Mouse (Mus musculus): ENCODE measurements around the gene Dusp28. TPM values are rescaled to one million over a fixed set of nuclear protein-coding genes. Genes with fewer than 3 reads are reported as not detected.

Dusp28 gene
- polyA plus RNA-seq, 1 experiment = 12.7 TPM

DNA sequence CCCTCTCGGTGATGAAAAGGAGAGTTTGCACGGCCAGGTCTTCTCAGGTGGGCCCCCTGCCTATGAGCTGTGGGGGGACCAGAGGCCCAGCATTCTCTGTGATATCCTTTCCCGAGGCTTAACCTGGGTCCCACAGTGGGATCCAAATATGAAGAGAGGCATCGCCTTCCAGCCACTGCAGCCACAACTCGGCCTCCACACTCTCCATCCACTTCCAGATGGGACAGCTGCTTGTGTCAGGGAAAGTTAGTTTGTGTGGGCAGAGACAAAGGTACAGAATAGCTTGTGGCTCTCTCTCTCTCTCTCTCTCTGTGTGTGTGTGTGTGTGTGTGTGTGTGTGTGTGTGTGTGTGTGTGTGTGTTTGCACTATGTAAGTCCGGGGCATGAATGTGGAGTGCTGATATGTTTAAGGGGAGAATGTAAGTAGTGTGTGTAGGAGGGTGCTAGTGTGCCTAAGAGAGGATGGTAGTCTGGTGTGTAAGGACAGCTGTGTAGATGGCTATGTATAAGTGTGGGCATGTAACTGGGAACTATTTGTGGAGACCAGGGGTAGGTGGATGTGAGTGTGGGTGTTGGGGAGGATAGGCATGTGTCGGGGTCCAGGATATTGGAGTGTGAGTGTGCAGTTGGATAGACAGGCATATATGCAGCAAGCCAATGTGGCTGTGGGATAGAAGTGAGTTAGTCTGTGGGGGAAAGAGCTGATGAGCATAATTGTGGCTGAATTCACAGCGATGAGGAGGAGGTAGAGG, 31.2 kb upstream of the Dusp28 start:
- Histone ChIP-seq H3K27ac (ENCODE audit: insufficient read depth, low read length) (no peak overlapping the region), H3K27me3 (ENCODE audit: control insufficient read depth, insufficient read depth, low read length) (no peaks in the 10 kb centered on the region), H3K4me3 (ENCODE audit: extremely low read depth, insufficient read depth, insufficient read length) (no peak overlapping the region), H3K4me1 (ENCODE audit: control insufficient read depth, insufficient read depth, insufficient read length) (no peaks in the 10 kb centered on the region), H3K36me3 (ENCODE audit: control insufficient read depth, insufficient read depth, low read length) (no peaks in the 10 kb centered on the region)
- DNase-seq (ENCODE audit: low read depth in 1 of 2, low spot score in 2 of 2) = no peak
- no peak for TF ChIP-seq CTCF (IDR thresholded peaks at IDR 0.05; ENCODE audit: extremely low read depth, insufficient read depth, insufficient read length, insufficient replicate concordance)
- TF ChIP-seq POLR2A (IDR thresholded peaks at IDR 0.05; ENCODE audit: low read depth, low read length) = no peak
- WGBS = 78% methylated on average over 8 of the region's 8 CpGs

GRCm38 (mm10) chr1:92877431-92877978, 29.3 kb upstream of the Dusp28 start:
- DNase-seq (ENCODE audit: low read depth in 1 of 2, low spot score in 2 of 2) = no peak
- no peaks in the 10 kb centered on the region for H3K4me1 ChIP-seq (ENCODE audit: control insufficient read depth, insufficient read depth, insufficient read length)
- no peak overlapping the region for H3K27ac ChIP-seq (ENCODE audit: insufficient read depth, low read length)
- TF ChIP-seq POLR2A (IDR thresholded peaks at IDR 0.05; ENCODE audit: low read depth, low read length) = no peak
- no peak for TF ChIP-seq CTCF (IDR thresholded peaks at IDR 0.05; ENCODE audit: extremely low read depth, insufficient read depth, insufficient read length, insufficient replicate concordance)
- no peaks in the 10 kb centered on the region for H3K36me3 ChIP-seq (ENCODE audit: control insufficient read depth, insufficient read depth, low read length)
- H3K27me3 ChIP-seq (ENCODE audit: control insufficient read depth, insufficient read depth, low read length) = no peaks in the 10 kb centered on the region
- no peak overlapping the region for H3K4me3 ChIP-seq (ENCODE audit: extremely low read depth, insufficient read depth, insufficient read length)
- 85% methylated on average over 12 of the region's 12 CpGs for WGBS

DNA sequence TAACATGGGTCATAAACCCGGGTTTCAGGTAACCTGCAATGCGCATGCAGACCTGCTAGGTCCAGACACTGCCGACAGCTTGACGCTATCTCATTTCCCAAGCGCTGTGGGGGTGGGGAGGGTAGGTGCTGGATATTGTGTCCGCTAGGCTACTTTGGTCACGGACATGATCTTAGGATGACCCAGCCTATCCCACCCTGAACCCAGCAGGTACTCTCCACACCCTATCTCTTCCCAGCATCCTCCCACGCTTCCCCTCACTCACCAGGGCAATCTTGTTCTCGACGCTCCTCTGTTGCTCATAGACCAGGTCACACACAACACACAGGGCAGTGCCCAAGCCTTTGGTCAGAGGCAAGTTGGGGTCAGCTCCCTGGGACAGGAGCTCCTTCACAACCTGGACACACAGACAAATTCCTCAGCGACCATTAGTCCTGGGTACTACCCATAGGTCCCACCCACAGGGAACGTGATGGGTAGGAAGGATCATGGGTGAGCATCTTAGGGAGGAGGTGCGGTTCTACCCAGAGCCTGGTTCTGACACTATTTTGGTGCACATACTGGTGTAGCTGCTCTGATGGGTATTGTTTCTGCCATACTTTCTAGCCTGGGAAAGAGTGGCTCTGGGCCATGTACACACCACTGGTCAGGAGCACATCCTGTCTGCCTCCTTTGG, 28.6 kb upstream of the Dusp28 start:
- no peaks in the 10 kb centered on the region for H3K4me1 ChIP-seq (ENCODE audit: control insufficient read depth, insufficient read depth, insufficient read length)
- H3K4me3 ChIP-seq (ENCODE audit: extremely low read depth, insufficient read depth, insufficient read length) = no peak overlapping the region
- no peaks in the 10 kb centered on the region for H3K27me3 ChIP-seq (ENCODE audit: control insufficient read depth, insufficient read depth, low read length)
- no peak for TF ChIP-seq POLR2A (IDR thresholded peaks at IDR 0.05; ENCODE audit: low read depth, low read length)
- TF ChIP-seq CTCF (IDR thresholded peaks at IDR 0.05; ENCODE audit: extremely low read depth, insufficient read depth, insufficient read length, insufficient replicate concordance) = no peak
- WGBS = 83% methylated on average over 13 of the region's 13 CpGs
- no peak for DNase-seq (ENCODE audit: low read depth in 1 of 2, low spot score in 2 of 2)
- no peak overlapping the region for H3K27ac ChIP-seq (ENCODE audit: insufficient read depth, low read length)
- no peaks in the 10 kb centered on the region for H3K36me3 ChIP-seq (ENCODE audit: control insufficient read depth, insufficient read depth, low read length)

DNA sequence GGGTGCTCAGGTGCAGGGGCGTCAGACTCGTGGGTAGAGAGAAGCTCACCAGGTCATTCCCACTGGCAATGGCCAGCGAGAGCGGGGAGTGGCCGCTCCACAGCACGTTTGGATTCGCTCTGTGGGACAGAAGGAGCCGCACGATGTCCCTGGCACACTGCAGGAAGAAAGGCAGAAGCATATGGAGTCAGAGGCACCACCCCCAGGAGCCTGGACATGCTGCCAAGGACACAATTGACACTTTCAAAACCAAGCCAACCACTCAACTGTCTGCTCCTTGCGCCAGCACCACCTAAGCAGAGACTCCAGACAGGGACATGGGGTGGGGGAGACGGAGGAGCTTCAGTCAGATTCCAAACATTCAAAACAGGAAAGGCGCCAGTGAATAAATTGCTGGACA, 27.5 kb upstream of the Dusp28 start:
- no peak overlapping the region for H3K4me3 ChIP-seq (ENCODE audit: extremely low read depth, insufficient read depth, insufficient read length)

GRCm38 (mm10) chr1:92880101-92880500, 26.7 kb upstream of the Dusp28 start:
- no peaks in the 10 kb centered on the region for H3K4me1 ChIP-seq (ENCODE audit: control insufficient read depth, insufficient read depth, insufficient read length)
- H3K36me3 ChIP-seq (ENCODE audit: control insufficient read depth, insufficient read depth, low read length) = no peaks in the 10 kb centered on the region
- H3K27me3 ChIP-seq (ENCODE audit: control insufficient read depth, insufficient read depth, low read length) = no peaks in the 10 kb centered on the region
- TF ChIP-seq POLR2A (IDR thresholded peaks at IDR 0.05; ENCODE audit: low read depth, low read length) (no peak), CTCF (IDR thresholded peaks at IDR 0.05; ENCODE audit: extremely low read depth, insufficient read depth, insufficient read length, insufficient replicate concordance) (no peak)
- H3K27ac ChIP-seq (ENCODE audit: insufficient read depth, low read length) = no peak overlapping the region
- WGBS = 89% methylated on average over 5 of the region's 5 CpGs
- no peak overlapping the region for H3K4me3 ChIP-seq (ENCODE audit: extremely low read depth, insufficient read depth, insufficient read length)
- no peak for DNase-seq (ENCODE audit: low read depth in 1 of 2, low spot score in 2 of 2)

More for the DNA sequence above, 27.5 kb upstream of the Dusp28 start:
- H3K27ac ChIP-seq (ENCODE audit: insufficient read depth, low read length) = no peak overlapping the region
- H3K27me3 ChIP-seq (ENCODE audit: control insufficient read depth, insufficient read depth, low read length) = no peaks in the 10 kb centered on the region
- TF ChIP-seq CTCF (IDR thresholded peaks at IDR 0.05; ENCODE audit: extremely low read depth, insufficient read depth, insufficient read length, insufficient replicate concordance) (no peak), POLR2A (IDR thresholded peaks at IDR 0.05; ENCODE audit: low read depth, low read length) (no peak)
- no peaks in the 10 kb centered on the region for H3K4me1 ChIP-seq (ENCODE audit: control insufficient read depth, insufficient read depth, insufficient read length)
- WGBS = 92% methylated on average over 12 of the region's 12 CpGs
- no peaks in the 10 kb centered on the region for H3K36me3 ChIP-seq (ENCODE audit: control insufficient read depth, insufficient read depth, low read length)
- no peak for DNase-seq (ENCODE audit: low read depth in 1 of 2, low spot score in 2 of 2)

DNA sequence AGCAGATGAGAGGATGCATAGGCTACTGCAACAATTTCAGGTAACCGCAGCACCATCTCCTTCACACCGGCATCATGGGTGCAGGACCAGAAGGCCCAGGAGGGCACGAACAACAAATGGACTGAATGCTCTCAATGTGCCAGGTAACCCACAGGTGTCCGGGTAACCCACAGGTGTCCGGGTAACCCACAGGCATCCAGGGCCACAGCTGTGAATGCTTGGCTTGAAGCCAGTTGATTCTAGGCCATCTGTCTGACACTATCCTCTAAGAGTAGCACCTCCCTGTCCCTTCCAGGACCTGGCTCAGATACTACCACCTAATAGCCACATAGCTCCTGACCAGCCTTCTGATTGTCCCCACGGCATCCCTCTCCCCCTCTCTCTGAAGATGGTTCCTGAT, 24.8 kb upstream of the Dusp28 start:
- H3K4me1 ChIP-seq (ENCODE audit: control insufficient read depth, insufficient read depth, insufficient read length) = no peaks in the 10 kb centered on the region
- no peak overlapping the region for H3K27ac ChIP-seq (ENCODE audit: insufficient read depth, low read length)
- H3K27me3 ChIP-seq (ENCODE audit: control insufficient read depth, insufficient read depth, low read length) = no peaks in the 10 kb centered on the region
- no peak for DNase-seq (ENCODE audit: low read depth in 1 of 2, low spot score in 2 of 2)
- no peak overlapping the region for H3K4me3 ChIP-seq (ENCODE audit: extremely low read depth, insufficient read depth, insufficient read length)
- WGBS = 85% methylated on average over 6 of the region's 6 CpGs
- TF ChIP-seq POLR2A (IDR thresholded peaks at IDR 0.05; ENCODE audit: low read depth, low read length) = no peak
- TF ChIP-seq CTCF (IDR thresholded peaks at IDR 0.05; ENCODE audit: extremely low read depth, insufficient read depth, insufficient read length, insufficient replicate concordance) = no peak
- no peaks in the 10 kb centered on the region for H3K36me3 ChIP-seq (ENCODE audit: control insufficient read depth, insufficient read depth, low read length)
